Mouse (Mus musculus): Measurements from ENCODE around the gene Tap2. TPM values are rescaled to one million over a fixed set of nuclear protein-coding genes. Genes with fewer than 3 reads are reported as not detected.

Tap2 gene
- polyA plus RNA-seq (2014; fragmentation: Nextera tagmentation; extraction: Ambion mirVana), result 0.77 and 1.6 TPM in 2 replicates

DNA sequence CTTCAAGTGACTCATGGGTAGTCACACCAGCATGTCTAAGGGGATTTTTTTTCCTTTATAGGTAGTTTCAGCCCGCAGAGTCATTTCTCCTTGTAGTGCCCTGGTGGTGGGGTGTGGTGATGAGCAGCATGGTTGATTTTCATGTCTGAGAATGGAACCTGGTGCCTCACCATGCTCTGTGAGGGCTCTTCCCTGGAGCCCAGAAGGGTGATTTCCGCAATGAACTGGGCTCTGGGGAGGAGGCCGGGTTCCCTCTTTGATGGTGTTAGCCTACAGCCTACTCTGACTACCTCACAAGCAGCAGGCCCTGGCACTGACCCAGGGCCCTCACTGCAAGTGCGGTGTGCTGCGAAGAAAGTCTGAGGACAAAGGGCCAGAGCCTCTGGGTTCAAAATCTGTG lies at the start of gene Tap2:
Gene Tap2 (plus strand): TSS at position 84 of the 400 bp plus-strand sequence.
- Histone ChIP-seq H3K4me1 (ENCODE audit: control insufficient read depth, insufficient read depth, low read length) (no peaks in the 10 kb centered on the region; the same call in 1 of the 2 replicates), H3K9me3 (ENCODE audit: control insufficient read depth, low read length) (no peaks in the 10 kb centered on the region), H3K4me3 (replicated peaks; ENCODE audit: low read depth, low read length) (peak within 1 kb of the TSS; percentile 50), H3K36me3 (ENCODE audit: control insufficient read depth, insufficient read depth, low read length) (no peaks in the 10 kb centered on the region), H3K9ac (replicated peaks; ENCODE audit: low read length) (peak within 1 kb of the TSS; percentile 55; the same call in 1 of the 2 replicates), H3K4me2 (ENCODE audit: low read length) (peak within 1 kb of the TSS; percentile 81), H3K27ac (replicated peaks; ENCODE audit: low read depth, low read length) (no peak within 1 kb of the TSS), H3K27me3 (ENCODE audit: control insufficient read depth, insufficient read depth, low read length) (peaks cover 34% of the 10 kb centered on the region)
- ATAC-seq (ENCODE audit: low FRiP score, low TSS enrichment) (no peak), DNase-seq (no peak)
- WGBS, result 66% methylated on average over 5 of the region's 5 CpGs

DNA sequence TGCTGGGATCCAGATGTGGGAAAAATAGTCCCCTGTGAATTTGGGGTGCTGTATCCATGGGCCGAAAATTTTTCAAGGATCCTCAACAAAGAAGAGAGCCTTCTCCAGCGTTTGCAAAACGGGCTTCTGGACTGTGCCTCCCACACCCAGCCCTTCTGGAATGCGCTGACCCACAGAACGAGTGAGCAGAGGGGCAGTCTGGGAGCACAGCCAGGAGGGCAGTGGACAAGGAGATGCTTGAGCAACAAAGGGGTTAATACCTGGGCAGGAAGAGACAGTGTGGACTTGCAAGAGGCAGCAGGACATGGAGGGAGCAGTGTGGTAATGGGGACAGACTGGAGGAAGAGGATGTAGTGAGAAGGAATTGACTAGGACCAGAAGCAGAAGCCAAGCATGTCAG lies 47.8 kb upstream of the Tap2 start:
- Histone ChIP-seq H3K9ac (replicated peaks; ENCODE audit: low read length) (no peak overlapping the region), H3K4me3 (replicated peaks; ENCODE audit: low read depth, low read length) (no peak overlapping the region), H3K4me1 (ENCODE audit: control insufficient read depth, insufficient read depth, low read length) (no peaks in the 10 kb centered on the region), H3K36me3 (ENCODE audit: control insufficient read depth, insufficient read depth, low read length) (no peaks in the 10 kb centered on the region), H3K9me3 (ENCODE audit: control insufficient read depth, low read length) (no peaks in the 10 kb centered on the region), H3K4me2 (ENCODE audit: low read length) (no peak overlapping the region), H3K27me3 (ENCODE audit: control insufficient read depth, insufficient read depth, low read length) (no peaks in the 10 kb centered on the region), H3K27ac (replicated peaks; ENCODE audit: low read depth, low read length) (no peak overlapping the region)
- WGBS, result 67% methylated on average over 5 of the region's 5 CpGs
- no peak for ATAC-seq (ENCODE audit: low FRiP score, low TSS enrichment)
- DNase-seq, result no peak

DNA sequence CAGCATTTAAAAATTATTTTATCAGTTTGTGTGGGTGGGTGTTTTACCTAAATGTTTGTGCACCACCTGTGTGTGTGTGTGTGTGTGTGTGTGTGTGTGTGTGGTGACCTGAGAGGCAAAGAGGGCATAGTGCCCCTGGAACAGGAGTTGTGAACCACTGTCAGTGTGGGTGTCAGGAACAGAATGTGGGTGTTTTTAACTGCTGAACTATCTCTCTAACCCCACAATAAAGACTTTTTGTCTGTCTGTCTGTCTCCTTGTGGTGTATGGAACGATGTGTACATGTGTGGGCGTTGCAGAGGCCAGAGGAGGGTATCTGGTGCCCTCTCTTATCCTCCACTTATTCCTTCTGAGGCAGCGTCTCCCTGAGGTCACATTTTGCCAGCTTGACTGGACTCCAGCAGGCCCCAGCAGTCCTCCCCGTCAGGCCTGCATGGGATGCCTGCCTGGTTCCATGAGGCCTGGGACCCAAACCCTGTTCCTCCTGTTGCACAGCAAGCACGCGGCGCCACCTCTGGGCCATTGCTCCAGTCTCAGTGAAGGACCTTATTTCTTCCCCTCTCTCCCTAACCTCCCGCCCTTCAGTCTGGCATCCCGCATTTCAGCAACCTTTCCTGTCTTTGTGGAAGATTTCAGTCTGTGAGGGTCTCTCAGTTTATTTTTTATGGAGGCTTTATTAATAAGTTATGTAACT lies 39.0 kb upstream of the Tap2 start:
- Histone ChIP-seq H3K27ac (replicated peaks; ENCODE audit: low read depth, low read length) (no peak overlapping the region), H3K36me3 (ENCODE audit: control insufficient read depth, insufficient read depth, low read length) (no peaks in the 10 kb centered on the region), H3K9ac (replicated peaks; ENCODE audit: low read length) (no peak overlapping the region), H3K27me3 (ENCODE audit: control insufficient read depth, insufficient read depth, low read length) (no peaks in the 10 kb centered on the region), H3K4me1 (ENCODE audit: control insufficient read depth, insufficient read depth, low read length) (no peaks in the 10 kb centered on the region), H3K4me3 (replicated peaks; ENCODE audit: low read depth, low read length) (no peak overlapping the region), H3K9me3 (ENCODE audit: control insufficient read depth, low read length) (no peaks in the 10 kb centered on the region), H3K4me2 (ENCODE audit: low read length) (no peak overlapping the region)
- 40% methylated on average over 9 of the region's 9 CpGs for WGBS
- DNase-seq (no peak), ATAC-seq (ENCODE audit: low FRiP score, low TSS enrichment) (no peak)

DNA sequence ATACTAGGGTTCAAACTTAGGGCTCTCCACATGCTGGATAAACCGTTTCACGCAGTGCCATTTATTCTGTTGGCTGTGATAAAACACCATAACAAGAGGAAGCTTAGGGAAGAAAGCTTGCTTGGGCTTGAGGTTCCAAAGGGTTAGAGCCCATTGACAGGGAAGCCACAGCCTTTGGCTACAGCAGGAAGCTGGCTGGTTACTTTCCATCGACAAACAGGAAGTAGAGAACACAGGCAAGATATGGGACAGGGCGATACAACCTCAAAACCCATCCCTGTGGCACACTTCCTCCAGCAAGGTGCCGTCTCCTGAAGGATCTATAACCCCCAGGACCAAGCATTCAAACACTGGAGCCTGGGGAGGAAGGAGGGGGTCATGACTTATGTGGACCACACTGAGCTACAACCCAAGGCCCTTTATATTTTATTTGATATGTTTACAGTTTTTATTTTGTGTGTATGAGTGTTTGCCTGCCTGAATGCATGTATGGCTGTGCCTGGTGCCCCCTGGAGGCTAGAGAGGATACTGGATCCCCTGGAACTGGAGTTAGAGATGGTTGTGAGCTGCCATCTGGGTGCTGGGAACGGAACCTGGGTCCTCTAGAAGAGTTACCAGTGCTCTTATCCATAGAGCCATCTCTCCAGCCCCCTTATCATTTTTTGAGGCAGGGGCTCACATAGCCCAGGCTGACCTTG lies 38.1 kb upstream of the Tap2 start:
- Histone ChIP-seq H3K27ac (replicated peaks; ENCODE audit: low read depth, low read length) (no peak overlapping the region), H3K9ac (replicated peaks; ENCODE audit: low read length) (no peak overlapping the region), H3K4me1 (ENCODE audit: control insufficient read depth, insufficient read depth, low read length) (no peaks in the 10 kb centered on the region), H3K27me3 (ENCODE audit: control insufficient read depth, insufficient read depth, low read length) (no peaks in the 10 kb centered on the region), H3K9me3 (ENCODE audit: control insufficient read depth, low read length) (no peaks in the 10 kb centered on the region), H3K4me3 (replicated peaks; ENCODE audit: low read depth, low read length) (no peak overlapping the region), H3K4me2 (ENCODE audit: low read length) (no peak overlapping the region), H3K36me3 (ENCODE audit: control insufficient read depth, insufficient read depth, low read length) (no peaks in the 10 kb centered on the region)
- ATAC-seq (ENCODE audit: low FRiP score, low TSS enrichment), result no peak
- DNase-seq, result no peak
- 83% methylated on average over 6 of the region's 6 CpGs for WGBS

DNA sequence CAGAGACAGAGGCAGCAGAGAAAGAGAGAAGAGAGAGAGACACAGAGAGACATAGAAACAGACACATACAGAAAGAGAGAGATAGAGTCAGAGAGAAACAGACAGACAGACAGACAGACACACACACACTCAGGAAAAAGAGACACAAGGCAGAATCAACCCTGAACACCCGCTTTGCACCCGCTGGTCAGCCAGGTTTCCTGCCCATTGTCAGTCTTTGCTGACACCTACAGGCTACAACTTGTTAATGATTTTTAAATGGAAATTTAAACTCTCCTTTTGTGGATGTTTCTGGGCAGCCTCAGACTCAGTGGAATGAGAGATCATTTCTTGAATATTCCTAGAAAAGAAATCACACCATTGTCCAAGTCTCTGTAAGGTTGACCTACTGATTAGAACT lies 34.0 kb upstream of the Tap2 start:
- H3K27ac ChIP-seq (replicated peaks; ENCODE audit: low read depth, low read length), result no peak overlapping the region
- H3K4me2 ChIP-seq (ENCODE audit: low read length), result no peak overlapping the region
- ATAC-seq (ENCODE audit: low FRiP score, low TSS enrichment), result no peak
- H3K9me3 ChIP-seq (ENCODE audit: control insufficient read depth, low read length), result 0 out of 2 replicates have a peak, but pooled peaks cover 2% of the 10 kb centered on the region
- no peaks in the 10 kb centered on the region for H3K27me3 ChIP-seq (ENCODE audit: control insufficient read depth, insufficient read depth, low read length)
- no peaks in the 10 kb centered on the region for H3K36me3 ChIP-seq (ENCODE audit: control insufficient read depth, insufficient read depth, low read length)
- no peak overlapping the region for H3K9ac ChIP-seq (replicated peaks; ENCODE audit: low read length)
- H3K4me1 ChIP-seq (ENCODE audit: control insufficient read depth, insufficient read depth, low read length), result no peaks in the 10 kb centered on the region
- 1% methylated on average over 2 of the region's 2 CpGs for WGBS
- peak; percentile 81 for DNase-seq
- no peak overlapping the region for H3K4me3 ChIP-seq (replicated peaks; ENCODE audit: low read depth, low read length)

DNA sequence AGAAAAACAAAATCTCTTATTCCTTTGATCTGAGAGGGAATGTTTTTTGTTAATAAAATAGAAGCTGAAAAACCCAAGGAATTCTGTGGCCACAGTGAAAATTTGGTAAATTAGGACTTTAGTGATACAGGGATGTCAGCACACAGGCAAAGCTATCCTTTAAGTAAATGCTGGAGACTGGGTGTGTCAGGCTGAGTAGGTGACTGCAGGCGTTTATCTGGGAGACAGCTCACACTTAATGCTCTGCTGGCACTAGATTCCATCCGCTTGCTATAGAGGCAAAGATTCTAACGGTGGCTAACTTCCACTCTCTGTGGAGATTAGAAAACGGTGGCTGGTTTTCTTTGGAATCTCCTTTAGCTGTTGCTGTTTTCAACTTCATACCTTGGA lies 32.8 kb upstream of the Tap2 start:
- DNase-seq, result no peak
- Histone ChIP-seq H3K4me2 (ENCODE audit: low read length) (no peak overlapping the region), H3K9ac (replicated peaks; ENCODE audit: low read length) (no peak overlapping the region), H3K27ac (replicated peaks; ENCODE audit: low read depth, low read length) (no peak overlapping the region), H3K4me1 (ENCODE audit: control insufficient read depth, insufficient read depth, low read length) (no peaks in the 10 kb centered on the region), H3K27me3 (ENCODE audit: control insufficient read depth, insufficient read depth, low read length) (no peaks in the 10 kb centered on the region), H3K4me3 (replicated peaks; ENCODE audit: low read depth, low read length) (no peak overlapping the region), H3K36me3 (ENCODE audit: control insufficient read depth, insufficient read depth, low read length) (no peaks in the 10 kb centered on the region), H3K9me3 (ENCODE audit: control insufficient read depth, low read length) (0 out of 2 replicates have a peak, but pooled peaks cover 2% of the 10 kb centered on the region)
- no peak for ATAC-seq (ENCODE audit: low FRiP score, low TSS enrichment)
- 26% methylated on average over 4 of the region's 4 CpGs for whole genome bisulfite sequencing

DNA sequence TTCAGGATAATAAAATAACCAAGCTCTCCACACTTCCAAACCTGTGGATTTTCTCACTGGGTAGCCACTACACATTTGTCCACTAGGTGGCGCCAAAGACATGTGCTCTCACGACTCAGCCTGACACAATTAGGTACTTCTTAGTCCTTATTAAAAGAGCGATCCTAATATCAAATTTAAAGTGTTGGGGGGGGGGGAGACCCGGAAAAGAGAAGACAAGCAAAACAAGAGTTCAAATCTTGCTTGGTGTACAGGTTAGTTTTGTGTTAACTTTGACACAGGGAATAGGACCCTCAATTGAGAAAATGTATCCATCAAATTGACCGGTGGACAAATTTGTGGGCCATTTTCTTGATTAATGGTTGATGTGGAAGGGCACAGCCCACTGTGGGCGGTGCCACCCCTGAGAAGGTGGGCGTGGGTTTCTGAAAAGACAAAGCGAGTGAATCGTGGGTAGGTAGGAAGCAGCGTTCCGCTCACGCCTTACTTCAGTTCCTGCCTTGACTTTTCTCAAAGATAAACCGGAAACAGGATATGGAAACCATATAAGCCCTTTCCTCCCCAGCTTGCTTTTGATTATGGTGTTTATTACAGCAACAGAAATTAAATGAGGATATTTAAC lies 32.3 kb upstream of the Tap2 start:
- 45% methylated on average over 13 of the region's 13 CpGs for WGBS
- Histone ChIP-seq H3K27ac (replicated peaks; ENCODE audit: low read depth, low read length) (no peak overlapping the region), H3K4me3 (replicated peaks; ENCODE audit: low read depth, low read length) (no peak overlapping the region)

DNA sequence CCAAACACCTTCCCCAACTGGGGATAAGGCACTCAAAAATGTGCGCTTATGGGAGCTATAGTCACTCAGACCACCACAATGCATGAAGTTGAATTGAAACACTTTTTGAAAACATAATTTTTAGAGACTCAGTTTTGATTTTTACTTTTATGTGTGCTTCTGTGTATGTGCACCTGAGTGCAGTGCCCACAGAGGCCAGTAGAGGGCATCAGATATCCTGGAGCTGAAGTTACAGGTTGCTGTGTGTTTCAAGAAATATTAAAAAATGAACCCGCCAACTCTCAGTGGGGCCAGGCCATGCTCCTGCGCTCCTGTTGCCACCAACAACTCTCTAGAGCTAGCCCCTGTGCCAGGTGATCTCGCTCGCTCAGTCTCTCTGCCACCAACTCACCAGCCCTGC lies 30.8 kb upstream of the Tap2 start:
- Histone ChIP-seq H3K9me3 (ENCODE audit: control insufficient read depth, low read length) (peaks cover 5% of the 10 kb centered on the region; the same call in 1 of the 2 replicates), H3K4me3 (replicated peaks; ENCODE audit: low read depth, low read length) (no peak overlapping the region), H3K36me3 (ENCODE audit: control insufficient read depth, insufficient read depth, low read length) (no peaks in the 10 kb centered on the region), H3K27ac (replicated peaks; ENCODE audit: low read depth, low read length) (no peak overlapping the region), H3K27me3 (ENCODE audit: control insufficient read depth, insufficient read depth, low read length) (no peaks in the 10 kb centered on the region), H3K4me2 (ENCODE audit: low read length) (no peak overlapping the region), H3K9ac (replicated peaks; ENCODE audit: low read length) (no peak overlapping the region), H3K4me1 (ENCODE audit: control insufficient read depth, insufficient read depth, low read length) (no peaks in the 10 kb centered on the region)
- DNase-seq (no peak), ATAC-seq (ENCODE audit: low FRiP score, low TSS enrichment) (no peak)
- 97% methylated on average over 5 of the region's 5 CpGs for WGBS

More for the DNA sequence above, 32.3 kb upstream of the Tap2 start:
- Histone ChIP-seq H3K27me3 (ENCODE audit: control insufficient read depth, insufficient read depth, low read length) (no peaks in the 10 kb centered on the region), H3K36me3 (ENCODE audit: control insufficient read depth, insufficient read depth, low read length) (no peaks in the 10 kb centered on the region), H3K4me1 (ENCODE audit: control insufficient read depth, insufficient read depth, low read length) (no peaks in the 10 kb centered on the region), H3K4me2 (ENCODE audit: low read length) (no peak overlapping the region), H3K9me3 (ENCODE audit: control insufficient read depth, low read length) (0 out of 2 replicates have a peak, but pooled peaks cover 2% of the 10 kb centered on the region), H3K9ac (replicated peaks; ENCODE audit: low read length) (no peak overlapping the region)
- ATAC-seq (ENCODE audit: low FRiP score, low TSS enrichment) (no peak), DNase-seq (peak; percentile 91)
